ENCODE assay signal across 8 mouse cellular contexts in genomic region chr5:124552558-124553307, GRCm38 (mm10). TPM values are rescaled to one million over a fixed set of nuclear protein-coding genes. Genes with fewer than 3 reads are reported as not detected.
A peak's percentile ranks its signal among the peaks of the same experiment; 100 is the strongest.
DNase-seq lines count a peak whose midpoint lies in the region; ATAC-seq and TF ChIP-seq lines count a peak whose summit lies in the region.

Gene Ddx55 (plus strand): TSS chr5:124552864.

- H3K4me1 ChIP-seq in cerebellum, adult 2 months (ENCODE audit: control insufficient read depth, insufficient read depth, low read length) = peaks cover 2% of the 10 kb centered on the region; the same call in 1 of the 2 replicates

- H3K27ac ChIP-seq in cerebellum, adult 2 months (ENCODE audit: insufficient read depth, low read length) = peak within 1 kb of the TSS; percentile 60; the same call in 1 of the 2 replicates

- peak; percentile 88 for DNase-seq in MEL-GATA-1-ER (ENCODE audit: extremely low read depth, low read depth)
- peak; percentile 90 to 94 for DNase-seq in cerebellum, adult 2 months
- peak; percentile 93 for DNase-seq in forelimb bud, embryonic 11.5 days (ENCODE audit: low read depth, low spot score)
- DNase-seq in layer of hippocampus, postnatal 10 days (ENCODE audit: low spot score in 2 of 2) = peak; percentile 91 to 93
- peak; percentile 95 for DNase-seq in lung, postnatal 10 days
- peak; percentile 87 for DNase-seq in ovary, postnatal 36 days (ENCODE audit: low spot score)
- peak; percentile 93 for DNase-seq in thymus, postnatal 25 days

- TF ChIP-seq CTCF in cerebellum, adult 2 months (IDR thresholded peaks at IDR 0.05; ENCODE audit: borderline replicate concordance, insufficient read depth, low read depth, low read length) = no peak

- H3K4me3 ChIP-seq in cerebellum, adult 2 months (replicated peaks; ENCODE audit: insufficient read depth, low read depth, low read length) = peak within 1 kb of the TSS; percentile 94

- under 1% methylated on average over 66 of the region's 66 CpGs for WGBS in cerebellum, adult 2 months

- no peaks in the 10 kb centered on the region for H3K27me3 ChIP-seq in cerebellum, adult 2 months (ENCODE audit: control insufficient read depth, insufficient read depth, low read length)

- TF ChIP-seq POLR2A in cerebellum, adult 2 months (IDR thresholded peaks at IDR 0.05; ENCODE audit: borderline replicate concordance, insufficient read depth, low read length) = peak; percentile 92

- peak; percentile 93 to 96 for ATAC-seq in hematopoietic stem cell, adult 5-6 weeks (replicated peaks in 1 of 2; ENCODE audit: insufficient read depth in 1 of 2, low FRiP score in 2 of 2, low TSS enrichment in 1 of 2, low read depth in 1 of 2, poor library complexity in 2 of 2, severe bottlenecking in 2 of 2)

RNA-seq across cellular contexts. Expression of gene Ddx55, which starts in this region (rescaled TPM):
- polyA plus RNA-seq in cerebellum, adult 2 months (2012; rRNA removed) = 37.9 and 41.6 TPM in 2 replicates
- total RNA-seq in hematopoietic stem cell, adult 5-6 weeks (2017) = 16.0 and 16.4 TPM in 2 replicates
- total RNA-seq in layer of hippocampus, postnatal 10 days (2021) = 10 to 100 TPM; 26.4 to 30.2 TPM

Comparison
In these comparisons a context has a peak if more than half of its experiments do, and no peak if none do; other contexts are left out.
1. Peak in every context shown above with its lines: DNase-seq, ATAC-seq, H3K4me3 ChIP-seq and H3K27ac ChIP-seq.